Mouse (Mus musculus) neural tube, embryonic 12.5 days (tissue): ENCODE measurements around the gene Tfip11. TPM values are rescaled to one million over a fixed set of nuclear protein-coding genes. Genes with fewer than 3 reads are reported as not detected.
A peak's percentile ranks its signal among the peaks of the same experiment; 100 is the strongest.

Source experiments
- ATAC-seq: fragments of 200-750 bp; cut with Nextera tagmentation; 2 replicates; pipeline ENCODE4 v1.8.0; 2017; ENCODE audit warnings: low read depth, mild to moderate bottlenecking, moderate TSS enrichment, moderate library complexity; ENCODE audit not compliant: low FRiP score
- H3K27ac ChIP-seq: fragments of 300-500 bp; sonication (generic); 2 replicates; pipeline ENCODE4 v1.5.1; 2016
- H3K27me3 ChIP-seq: fragments of 300-500 bp; sonication (generic); replicated peaks from 2 replicates; pipeline ENCODE4 v1.6.1; 2016; ENCODE audit warnings: mild to moderate bottlenecking
- H3K36me3 ChIP-seq: fragments of 300-500 bp; sonication (generic); 2 replicates; pipeline ENCODE4 v1.6.1; 2016; ENCODE audit warnings: mild to moderate bottlenecking
- H3K4me1 ChIP-seq: fragments of 300-500 bp; sonication (generic); 2 replicates; pipeline ENCODE4 v1.6.1; 2016
- H3K4me2 ChIP-seq: fragments of 300-500 bp; sonication (generic); replicated peaks from 2 replicates; pipeline ENCODE4 v1.6.1; 2016; ENCODE audit warnings: mild to moderate bottlenecking
- H3K4me3 ChIP-seq: fragments of 300-500 bp; sonication (generic); 2 replicates; pipeline ENCODE4 v1.5.1; 2016
- H3K9ac ChIP-seq: fragments of 300-500 bp; sonication (generic); 2 replicates; pipeline ENCODE4 v1.6.1; 2016; ENCODE audit warnings: mild to moderate bottlenecking
- H3K9me3 ChIP-seq: fragments of 300-500 bp; sonication (generic); 2 replicates; pipeline ENCODE4 v1.6.1; 2016; ENCODE audit warnings: mild to moderate bottlenecking
- WGBS: fragments of 180-500 bp; shearing (Covaris S2); methylation state at CpG from one replicate; pipeline ENCODE4 v1.1.7; 2016; 5-methylcytosine and 5-hydroxymethylcytosine counted together
- polyA plus RNA-seq: library from polyadenylated mRNA; unstranded; fragments of >200 nt; fragmentation: Nextera tagmentation; extraction: Ambion mirVana; gene quantifications from 2 replicates; pipeline ENCODE4 v1.2.1, GENCODE M21; 2016

Gene Tfip11
- 38.8 and 40.3 TPM in 2 replicates for polyA plus RNA-seq

- ATAC-seq: peak; percentile 85
- Histone ChIP-seq H3K9me3 (no peaks in the 10 kb centered on the region), H3K9ac (peak within 1 kb of the TSS; percentile 82), H3K27ac (peak within 1 kb of the TSS; percentile 62; the same call in 1 of the 2 replicates), H3K4me2 (peak within 1 kb of the TSS; percentile 80), H3K27me3 (no peaks in the 10 kb centered on the region), H3K4me3 (peak within 1 kb of the TSS; percentile 97), H3K4me1 (peaks cover 27% of the 10 kb centered on the region), H3K36me3 (peaks cover 28% of the 10 kb centered on the region)
- 10% methylated on average over 48 of the region's 48 CpGs for WGBS
These were observed at the start of gene Tfip11 for GRCm38 (mm10) chr5:112325546-112326445. Gene Tfip11, plus strand, starts transcription at chr5:112326358.

- under 1% methylated on average over 23 of the region's 24 CpGs for WGBS
- H3K27me3 ChIP-seq: no peaks in the 10 kb centered on the region
- peak overlapping the region; percentile 90 for H3K4me2 ChIP-seq
- H3K4me1 ChIP-seq: peaks cover 35% of the 10 kb centered on the region
- H3K4me3 ChIP-seq: peak overlapping the region; percentile 67
- no peaks in the 10 kb centered on the region for H3K9me3 ChIP-seq
- ATAC-seq: peak; percentile 62
- H3K27ac ChIP-seq: no peak overlapping the region
- peak overlapping the region; percentile 73 for H3K9ac ChIP-seq
- H3K36me3 ChIP-seq: no peaks in the 10 kb centered on the region
These were observed 49.2 kb upstream of the Tfip11 start for GRCm38 (mm10) chr5:112276907-112277348.

GRCm38 (mm10) chr5:112277906-112278470 is 48.2 kb upstream of the Tfip11 start:
- peaks cover 35% of the 10 kb centered on the region for H3K4me1 ChIP-seq
- H3K4me2 ChIP-seq: peak overlapping the region; percentile 90
- no peak overlapping the region for H3K27ac ChIP-seq
- no peaks in the 10 kb centered on the region for H3K36me3 ChIP-seq
- 91% methylated on average over 11 of the region's 11 CpGs for WGBS
- no peaks in the 10 kb centered on the region for H3K9me3 ChIP-seq
- no peak overlapping the region for H3K4me3 ChIP-seq
- no peaks in the 10 kb centered on the region for H3K27me3 ChIP-seq
- no peak overlapping the region for H3K9ac ChIP-seq
- ATAC-seq: no peak

GRCm38 (mm10) chr5:112279181-112280021 is 46.8 kb upstream of the Tfip11 start:
- H3K9me3 ChIP-seq: no peaks in the 10 kb centered on the region
- ATAC-seq: no peak
- H3K27ac ChIP-seq: no peak overlapping the region
- H3K9ac ChIP-seq: no peak overlapping the region
- no peaks in the 10 kb centered on the region for H3K36me3 ChIP-seq
- no peak overlapping the region for H3K4me2 ChIP-seq
- WGBS: 89% methylated on average over 17 of the region's 17 CpGs
- H3K4me1 ChIP-seq: peaks cover 44% of the 10 kb centered on the region
- H3K4me3 ChIP-seq: no peak overlapping the region
- no peaks in the 10 kb centered on the region for H3K27me3 ChIP-seq

- Histone ChIP-seq H3K4me3 (no peak overlapping the region), H3K4me1 (peaks cover 45% of the 10 kb centered on the region), H3K9ac (peak overlapping the region; percentile 29; the same call in 1 of the 2 replicates), H3K27ac (no peak overlapping the region), H3K36me3 (no peaks in the 10 kb centered on the region), H3K4me2 (no peak overlapping the region), H3K9me3 (no peaks in the 10 kb centered on the region), H3K27me3 (no peaks in the 10 kb centered on the region)
- 88% methylated on average over 7 of the region's 7 CpGs for WGBS
- ATAC-seq: no peak
These were observed 46.0 kb upstream of the Tfip11 start for GRCm38 (mm10) chr5:112280151-112280550.

GRCm38 (mm10) chr5:112280863-112281660 is 45.1 kb upstream of the Tfip11 start:
- no peaks in the 10 kb centered on the region for H3K36me3 ChIP-seq
- H3K9me3 ChIP-seq: no peaks in the 10 kb centered on the region
- no peaks in the 10 kb centered on the region for H3K27me3 ChIP-seq
- ATAC-seq: no peak
- H3K4me2 ChIP-seq: no peak overlapping the region
- no peak overlapping the region for H3K4me3 ChIP-seq
- peaks cover 49% of the 10 kb centered on the region for H3K4me1 ChIP-seq
- H3K9ac ChIP-seq: no peak overlapping the region
- 64% methylated on average over 15 of the region's 15 CpGs for WGBS
- H3K27ac ChIP-seq: no peak overlapping the region

- peaks cover 49% of the 10 kb centered on the region for H3K4me1 ChIP-seq
- 87% methylated on average over 4 of the region's 4 CpGs for WGBS
- H3K9ac ChIP-seq: no peak overlapping the region
- H3K4me3 ChIP-seq: no peak overlapping the region
- H3K36me3 ChIP-seq: no peaks in the 10 kb centered on the region
- no peak for ATAC-seq
- no peaks in the 10 kb centered on the region for H3K9me3 ChIP-seq
- H3K4me2 ChIP-seq: no peak overlapping the region
- no peaks in the 10 kb centered on the region for H3K27me3 ChIP-seq
- no peak overlapping the region for H3K27ac ChIP-seq
These were observed 44.5 kb upstream of the Tfip11 start for GRCm38 (mm10) chr5:112281676-112282075.

- Histone ChIP-seq H3K4me3 (no peak overlapping the region), H3K4me2 (no peak overlapping the region), H3K27me3 (no peaks in the 10 kb centered on the region), H3K27ac (no peak overlapping the region), H3K4me1 (peaks cover 44% of the 10 kb centered on the region), H3K9ac (no peak overlapping the region), H3K36me3 (no peaks in the 10 kb centered on the region), H3K9me3 (no peaks in the 10 kb centered on the region)
- WGBS: 73% methylated on average over 6 of the region's 6 CpGs
- no peak for ATAC-seq
These were observed 43.9 kb upstream of the Tfip11 start for GRCm38 (mm10) chr5:112282123-112282779.

GRCm38 (mm10) chr5:112282780-112283482 is 43.2 kb upstream of the Tfip11 start:
- H3K4me3 ChIP-seq: no peak overlapping the region
- no peaks in the 10 kb centered on the region for H3K36me3 ChIP-seq
- 81% methylated on average over 9 of the region's 9 CpGs for WGBS
- no peak for ATAC-seq
- no peak overlapping the region for H3K9ac ChIP-seq
- peaks cover 38% of the 10 kb centered on the region for H3K4me1 ChIP-seq
- no peaks in the 10 kb centered on the region for H3K27me3 ChIP-seq
- no peak overlapping the region for H3K27ac ChIP-seq
- H3K9me3 ChIP-seq: no peaks in the 10 kb centered on the region
- H3K4me2 ChIP-seq: no peak overlapping the region

GRCm38 (mm10) chr5:112283543-112284202 is 42.5 kb upstream of the Tfip11 start:
- peaks cover 32% of the 10 kb centered on the region for H3K4me1 ChIP-seq
- H3K4me2 ChIP-seq: no peak overlapping the region
- H3K9me3 ChIP-seq: no peaks in the 10 kb centered on the region
- no peak for ATAC-seq
- H3K36me3 ChIP-seq: no peaks in the 10 kb centered on the region
- no peak overlapping the region for H3K9ac ChIP-seq
- H3K27me3 ChIP-seq: no peaks in the 10 kb centered on the region
- H3K27ac ChIP-seq: no peak overlapping the region
- no peak overlapping the region for H3K4me3 ChIP-seq
- 77% methylated on average over 10 of the region's 10 CpGs for WGBS
